Mouse (Mus musculus): ENCODE measurements at regions not wholly inside any gene's neighbourhood (a gene's known extent, or its start where the extent isn't known, plus 50 kb on each side); places are given as distances from the start of the nearest gene placed in this dataset.

DNA sequence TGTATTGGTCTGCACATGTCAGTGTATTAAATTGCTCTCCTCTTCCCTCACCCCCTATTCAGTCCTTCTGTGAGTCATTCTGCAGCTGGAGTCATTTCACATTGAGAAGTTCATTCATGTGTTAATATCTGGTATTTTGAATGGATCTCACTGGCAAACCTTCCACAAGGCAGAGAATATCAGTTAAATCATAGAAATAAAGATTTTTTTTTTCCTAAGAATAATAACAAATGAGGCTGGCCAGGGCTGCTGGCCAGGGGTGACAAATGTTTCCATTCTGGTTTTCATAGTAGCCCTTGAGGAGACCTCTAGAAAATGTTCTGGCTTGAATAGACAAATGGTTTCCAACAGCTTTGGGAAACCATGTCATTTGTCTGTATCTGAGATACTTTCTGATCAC lies 124.8 kb downstream of the Cdca7 start:
- ATAC-seq (ENCODE audit: low read depth) = no peak
- Histone ChIP-seq H3K4me2 (ENCODE audit: low read depth, low read length) (no peak overlapping the region), H3K27me3 (ENCODE audit: control insufficient read depth, insufficient read depth, low read length) (no peaks in the 10 kb centered on the region), H3K9me3 (ENCODE audit: control insufficient read depth, low read length) (no peaks in the 10 kb centered on the region), H3K27ac (ENCODE audit: low read depth, low read length) (no peak overlapping the region), H3K4me1 (ENCODE audit: control insufficient read depth, insufficient read depth, low read length) (no peaks in the 10 kb centered on the region), H3K4me3 (ENCODE audit: low read depth, low read length) (no peak overlapping the region), H3K9ac (replicated peaks; ENCODE audit: low read depth, low read length) (no peak overlapping the region), H3K36me3 (ENCODE audit: control insufficient read depth, insufficient read depth, low read length) (no peaks in the 10 kb centered on the region)

DNA sequence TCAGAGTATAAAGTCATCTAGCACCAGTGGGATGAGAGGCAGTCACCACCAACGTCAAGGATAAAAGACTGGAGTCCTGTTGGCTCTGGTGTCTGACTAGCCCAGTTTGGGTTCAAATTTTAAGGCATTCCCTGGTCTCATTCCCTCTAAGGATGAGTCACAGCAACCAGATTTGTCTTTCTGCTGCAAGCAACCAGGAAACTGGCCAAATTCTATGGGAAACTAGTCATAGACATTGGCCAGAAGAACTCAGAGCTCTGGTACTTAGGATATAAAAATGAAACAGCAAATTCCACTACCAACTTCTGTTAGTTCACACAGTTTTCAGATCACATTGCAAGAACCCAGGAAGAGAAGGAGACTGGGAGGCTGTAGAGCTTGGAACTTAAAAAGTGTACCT lies 126.2 kb downstream of the Cdca7 start:
- no peaks in the 10 kb centered on the region for H3K9me3 ChIP-seq (ENCODE audit: control insufficient read depth, low read length)
- H3K27ac ChIP-seq (ENCODE audit: low read depth, low read length) = no peak overlapping the region
- no peaks in the 10 kb centered on the region for H3K27me3 ChIP-seq (ENCODE audit: control insufficient read depth, insufficient read depth, low read length)
- 77% methylated on average over 1 of the region's 1 CpGs for whole genome bisulfite sequencing
- no peak overlapping the region for H3K4me3 ChIP-seq (ENCODE audit: low read depth, low read length)
- no peak for ATAC-seq (ENCODE audit: low read depth)
- no peaks in the 10 kb centered on the region for H3K4me1 ChIP-seq (ENCODE audit: control insufficient read depth, insufficient read depth, low read length)
- H3K4me2 ChIP-seq (ENCODE audit: low read depth, low read length) = no peak overlapping the region
- H3K36me3 ChIP-seq (ENCODE audit: control insufficient read depth, insufficient read depth, low read length) = no peaks in the 10 kb centered on the region
- no peak overlapping the region for H3K9ac ChIP-seq (replicated peaks; ENCODE audit: low read depth, low read length)

DNA sequence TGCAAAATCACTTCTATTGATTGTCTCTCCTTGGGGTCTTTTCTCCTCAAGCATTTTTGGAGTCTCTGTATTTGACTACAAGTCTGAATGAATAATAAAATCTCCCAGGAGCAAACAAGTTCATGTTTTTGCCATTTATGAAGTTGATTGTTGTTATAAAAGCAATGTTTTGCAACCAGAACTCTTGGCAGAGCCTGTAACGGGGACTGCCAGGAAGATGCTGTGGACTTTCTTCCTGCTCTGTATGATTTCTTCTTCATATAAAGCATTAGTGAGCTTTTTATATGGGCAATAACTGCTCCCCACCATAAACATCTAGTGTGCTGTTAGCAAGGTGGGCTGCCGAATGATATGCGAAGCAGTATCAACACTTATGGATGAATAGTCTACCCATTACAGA lies 136.3 kb downstream of the Cdca7 start:
- Histone ChIP-seq H3K27ac (ENCODE audit: low read depth, low read length) (no peak overlapping the region), H3K27me3 (ENCODE audit: control insufficient read depth, insufficient read depth, low read length) (no peaks in the 10 kb centered on the region), H3K9me3 (ENCODE audit: control insufficient read depth, low read length) (no peaks in the 10 kb centered on the region), H3K4me1 (ENCODE audit: control insufficient read depth, insufficient read depth, low read length) (no peaks in the 10 kb centered on the region), H3K4me3 (ENCODE audit: low read depth, low read length) (no peak overlapping the region), H3K4me2 (ENCODE audit: low read depth, low read length) (no peak overlapping the region), H3K9ac (replicated peaks; ENCODE audit: low read depth, low read length) (no peak overlapping the region), H3K36me3 (ENCODE audit: control insufficient read depth, insufficient read depth, low read length) (no peaks in the 10 kb centered on the region)
- ATAC-seq (ENCODE audit: low read depth) = no peak
- 96% methylated on average over 3 of the region's 3 CpGs for WGBS

DNA sequence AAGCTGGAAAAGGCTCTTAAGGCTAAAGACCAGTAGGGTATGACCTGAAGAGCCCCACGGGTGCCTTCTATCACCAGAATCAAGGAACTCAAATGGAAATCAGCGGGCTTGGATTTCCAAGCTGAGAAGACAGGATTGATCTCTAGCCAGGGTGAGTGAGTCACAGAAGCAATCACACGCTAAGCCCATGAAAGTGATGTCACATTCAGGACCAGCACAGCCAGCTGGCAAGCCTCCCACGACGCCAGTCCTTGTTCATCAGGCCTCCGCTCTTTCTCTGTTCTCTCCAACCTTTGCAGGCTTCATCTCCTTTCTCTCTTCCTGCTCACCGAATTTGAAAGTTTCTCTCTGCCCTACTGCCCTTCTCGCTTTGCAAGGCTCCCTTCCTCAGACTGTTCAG lies 138.3 kb downstream of the Cdca7 start:
- H3K27ac ChIP-seq (ENCODE audit: low read depth, low read length) = no peak overlapping the region
- H3K27me3 ChIP-seq (ENCODE audit: control insufficient read depth, insufficient read depth, low read length) = no peaks in the 10 kb centered on the region
- no peaks in the 10 kb centered on the region for H3K4me1 ChIP-seq (ENCODE audit: control insufficient read depth, insufficient read depth, low read length)
- no peak for ATAC-seq (ENCODE audit: low read depth)
- no peak overlapping the region for H3K4me3 ChIP-seq (ENCODE audit: low read depth, low read length)
- H3K4me2 ChIP-seq (ENCODE audit: low read depth, low read length) = no peak overlapping the region
- WGBS = 60% methylated on average over 8 of the region's 8 CpGs
- no peak overlapping the region for H3K9ac ChIP-seq (replicated peaks; ENCODE audit: low read depth, low read length)
- no peaks in the 10 kb centered on the region for H3K9me3 ChIP-seq (ENCODE audit: control insufficient read depth, low read length)
- no peaks in the 10 kb centered on the region for H3K36me3 ChIP-seq (ENCODE audit: control insufficient read depth, insufficient read depth, low read length)

DNA sequence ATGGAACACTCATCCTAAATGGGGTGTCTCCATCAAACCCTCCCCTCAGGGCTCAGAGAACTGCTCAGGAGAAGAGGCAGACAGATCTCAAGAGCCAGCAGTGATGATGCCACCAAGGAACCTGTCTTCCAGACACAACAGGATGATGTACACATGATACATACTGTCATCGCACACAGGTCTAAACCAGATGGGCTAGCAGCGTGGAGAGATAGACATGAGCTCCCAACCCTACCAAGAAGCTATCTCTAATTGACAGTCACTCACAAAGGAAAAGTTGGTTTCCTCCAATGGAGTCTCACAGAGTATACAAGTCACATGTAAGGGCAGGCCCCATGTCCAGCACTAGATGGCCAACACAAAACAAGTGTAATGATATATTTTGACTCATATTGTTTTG lies 139.9 kb downstream of the Cdca7 start:
- 94% methylated on average over 2 of the region's 2 CpGs for WGBS
- no peak overlapping the region for H3K9ac ChIP-seq (replicated peaks; ENCODE audit: low read depth, low read length)
- H3K36me3 ChIP-seq (ENCODE audit: control insufficient read depth, insufficient read depth, low read length) = no peaks in the 10 kb centered on the region
- no peak overlapping the region for H3K4me3 ChIP-seq (ENCODE audit: low read depth, low read length)
- H3K4me1 ChIP-seq (ENCODE audit: control insufficient read depth, insufficient read depth, low read length) = no peaks in the 10 kb centered on the region
- no peak for ATAC-seq (ENCODE audit: low read depth)
- H3K9me3 ChIP-seq (ENCODE audit: control insufficient read depth, low read length) = no peaks in the 10 kb centered on the region
- no peaks in the 10 kb centered on the region for H3K27me3 ChIP-seq (ENCODE audit: control insufficient read depth, insufficient read depth, low read length)
- H3K27ac ChIP-seq (ENCODE audit: low read depth, low read length) = no peak overlapping the region
- no peak overlapping the region for H3K4me2 ChIP-seq (ENCODE audit: low read depth, low read length)

DNA sequence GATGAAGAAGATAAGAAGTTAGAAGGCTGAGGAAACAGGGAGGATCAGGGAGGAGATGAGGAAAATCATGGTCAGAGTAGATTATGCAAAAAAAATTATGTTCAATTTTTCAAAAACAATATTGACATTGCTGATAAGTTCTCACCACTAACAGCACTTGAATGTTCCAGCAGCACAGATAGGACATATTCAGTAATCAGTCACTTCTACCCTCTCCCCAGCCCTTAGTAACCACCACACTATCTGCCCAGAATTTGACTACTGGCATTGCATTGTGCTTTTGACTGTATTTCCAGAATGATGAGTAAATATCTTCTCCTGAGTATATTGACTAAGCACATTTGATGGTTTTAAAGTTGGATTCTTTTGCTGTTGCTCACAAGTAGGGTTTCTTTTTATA lies 140.5 kb downstream of the Cdca7 start:
- no peak overlapping the region for H3K27ac ChIP-seq (ENCODE audit: low read depth, low read length)
- no peak for ATAC-seq (ENCODE audit: low read depth)
- no peaks in the 10 kb centered on the region for H3K27me3 ChIP-seq (ENCODE audit: control insufficient read depth, insufficient read depth, low read length)
- no peaks in the 10 kb centered on the region for H3K4me1 ChIP-seq (ENCODE audit: control insufficient read depth, insufficient read depth, low read length)
- no peak overlapping the region for H3K4me3 ChIP-seq (ENCODE audit: low read depth, low read length)
- H3K9me3 ChIP-seq (ENCODE audit: control insufficient read depth, low read length) = no peaks in the 10 kb centered on the region
- no peak overlapping the region for H3K4me2 ChIP-seq (ENCODE audit: low read depth, low read length)
- H3K9ac ChIP-seq (replicated peaks; ENCODE audit: low read depth, low read length) = no peak overlapping the region
- no peaks in the 10 kb centered on the region for H3K36me3 ChIP-seq (ENCODE audit: control insufficient read depth, insufficient read depth, low read length)

DNA sequence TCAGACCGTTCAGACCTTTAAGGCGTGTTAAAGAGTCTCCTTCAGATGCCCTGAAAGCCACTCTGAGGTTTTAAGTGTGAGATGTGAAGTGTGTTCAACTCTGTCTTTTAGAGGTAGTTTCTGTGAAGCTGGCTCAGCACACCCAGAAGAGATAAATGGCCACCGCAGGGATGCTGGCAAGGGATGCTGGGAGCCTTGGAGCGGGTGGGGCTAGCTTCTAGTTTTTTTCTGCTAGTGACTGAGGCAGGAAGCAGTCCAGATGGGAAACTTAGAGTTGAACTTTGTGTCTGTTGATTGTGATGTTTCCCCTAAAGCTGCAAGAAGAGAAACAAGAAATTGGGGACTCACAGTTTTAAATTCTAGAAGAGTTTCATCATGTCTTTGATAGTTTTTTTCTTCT lies 143.5 kb downstream of the Cdca7 start:
- H3K4me2 ChIP-seq (ENCODE audit: low read depth, low read length) = no peak overlapping the region

DNA sequence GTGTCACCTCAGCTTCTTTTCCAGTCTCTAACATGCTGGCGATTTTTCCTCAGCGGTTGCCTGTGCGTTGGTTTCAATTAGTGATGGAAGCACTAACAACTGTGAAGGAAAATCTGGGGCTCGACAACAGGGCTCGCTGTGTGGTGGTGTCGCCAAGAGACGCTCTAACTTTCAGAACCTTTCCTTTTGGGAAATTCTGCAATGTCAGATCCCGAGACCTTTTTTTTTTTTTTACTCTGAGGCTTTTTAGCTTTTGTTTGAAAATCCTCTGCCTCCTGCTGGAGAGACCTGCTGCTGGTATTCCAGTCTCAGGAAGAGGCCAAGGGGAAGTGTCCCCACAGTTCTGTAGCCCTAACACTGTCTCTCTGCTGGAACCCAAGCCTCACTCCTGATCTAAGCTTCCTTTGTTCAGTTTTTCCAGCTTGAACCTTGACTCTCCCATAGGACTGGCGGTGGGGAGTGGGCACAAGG lies 144.3 kb downstream of the Cdca7 start:
- H3K9me3 ChIP-seq (ENCODE audit: control insufficient read depth, low read length) = no peaks in the 10 kb centered on the region
- H3K4me1 ChIP-seq (ENCODE audit: control insufficient read depth, insufficient read depth, low read length) = no peaks in the 10 kb centered on the region
- ATAC-seq (ENCODE audit: low read depth) = no peak
- H3K27me3 ChIP-seq (ENCODE audit: control insufficient read depth, insufficient read depth, low read length) = no peaks in the 10 kb centered on the region
- H3K4me2 ChIP-seq (ENCODE audit: low read depth, low read length) = peak overlapping the region; percentile 31; the same call in 1 of the 2 replicates
- no peaks in the 10 kb centered on the region for H3K36me3 ChIP-seq (ENCODE audit: control insufficient read depth, insufficient read depth, low read length)
- WGBS = 3% methylated on average over 9 of the region's 9 CpGs
- H3K9ac ChIP-seq (replicated peaks; ENCODE audit: low read depth, low read length) = no peak overlapping the region
- H3K27ac ChIP-seq (ENCODE audit: low read depth, low read length) = no peak overlapping the region
- H3K4me3 ChIP-seq (ENCODE audit: low read depth, low read length) = no peak overlapping the region

More for the DNA sequence above, 143.5 kb downstream of the Cdca7 start:
- Histone ChIP-seq H3K4me3 (ENCODE audit: low read depth, low read length) (no peak overlapping the region), H3K9me3 (ENCODE audit: control insufficient read depth, low read length) (no peaks in the 10 kb centered on the region), H3K27ac (ENCODE audit: low read depth, low read length) (no peak overlapping the region), H3K36me3 (ENCODE audit: control insufficient read depth, insufficient read depth, low read length) (no peaks in the 10 kb centered on the region), H3K9ac (replicated peaks; ENCODE audit: low read depth, low read length) (no peak overlapping the region), H3K4me1 (ENCODE audit: control insufficient read depth, insufficient read depth, low read length) (no peaks in the 10 kb centered on the region), H3K27me3 (ENCODE audit: control insufficient read depth, insufficient read depth, low read length) (no peaks in the 10 kb centered on the region)
- no peak for ATAC-seq (ENCODE audit: low read depth)
- WGBS = 42% methylated on average over 4 of the region's 4 CpGs

DNA sequence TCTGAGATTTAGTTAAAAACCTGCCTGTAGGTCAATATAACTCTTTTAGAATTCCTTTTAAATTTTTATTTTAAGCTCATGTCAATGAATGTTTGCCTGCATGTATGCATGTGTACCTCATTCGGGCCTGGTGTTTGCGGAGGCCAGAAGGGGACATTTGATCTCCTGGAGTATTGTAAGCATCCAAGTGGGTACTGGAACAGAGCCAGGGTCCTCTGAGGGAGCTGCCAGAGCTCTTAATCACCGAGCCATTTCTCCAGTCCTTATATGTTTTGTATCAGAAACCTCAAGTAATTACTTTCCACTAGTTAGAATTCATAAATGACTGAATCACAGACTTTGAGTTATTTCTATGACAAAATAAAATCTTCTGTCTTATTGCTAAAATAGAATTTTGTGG lies 152.0 kb downstream of the Cdca7 start:
- 44% methylated on average over 3 of the region's 3 CpGs for WGBS

More for the DNA sequence above, 152.0 kb downstream of the Cdca7 start:
- no peak for ATAC-seq (ENCODE audit: low read depth)
- Histone ChIP-seq H3K27ac (ENCODE audit: low read depth, low read length) (no peak overlapping the region), H3K4me2 (ENCODE audit: low read depth, low read length) (no peak overlapping the region), H3K4me3 (ENCODE audit: low read depth, low read length) (no peak overlapping the region), H3K4me1 (ENCODE audit: control insufficient read depth, insufficient read depth, low read length) (peaks cover 7% of the 10 kb centered on the region; the same call in 1 of the 2 replicates), H3K36me3 (ENCODE audit: control insufficient read depth, insufficient read depth, low read length) (no peaks in the 10 kb centered on the region), H3K27me3 (ENCODE audit: control insufficient read depth, insufficient read depth, low read length) (no peaks in the 10 kb centered on the region; the same call in 1 of the 2 replicates), H3K9ac (replicated peaks; ENCODE audit: low read depth, low read length) (no peak overlapping the region), H3K9me3 (ENCODE audit: control insufficient read depth, low read length) (no peaks in the 10 kb centered on the region)
